Mouse (Mus musculus): ENCODE data around the gene Col18a1. TPM values are rescaled to one million over a fixed set of nuclear protein-coding genes. Genes with fewer than 3 reads are reported as not detected.

The Col18a1 gene
- polyA plus RNA-seq, 1 experiment from 2014 or later: 178 TPM

- Histone ChIP-seq H3K4me3 (replicated peaks; ENCODE audit: low read depth, low read length) (no peak overlapping the region), H3K4me1 (replicated peaks; ENCODE audit: insufficient read depth, low read length) (peaks cover 16% of the 10 kb centered on the region), H3K4me2 (ENCODE audit: low read length) (no peak overlapping the region), H3K9ac (ENCODE audit: low read depth, low read length) (no peak overlapping the region), H3K36me3 (ENCODE audit: insufficient read depth, low read length) (no peaks in the 10 kb centered on the region), H3K9me3 (replicated peaks; ENCODE audit: low read length) (no peaks in the 10 kb centered on the region), H3K27ac (no peak overlapping the region), H3K27me3 (ENCODE audit: insufficient read depth, low read length) (no peaks in the 10 kb centered on the region)
- DNase-seq (ENCODE audit: low spot score): no peak
- TF ChIP-seq CTCF (IDR thresholded peaks at IDR 0.05; ENCODE audit: low read depth): no peak; the same call in 1 of the 2 replicates
- WGBS: 36% methylated on average over 11 of the region's 11 CpGs
- ATAC-seq (replicated peaks; ENCODE audit: low FRiP score, low read depth): no peak
Measured at GRCm38 (mm10) chr10:77157245-77158019, 8.9 kb downstream of the Col18a1 start.

- no peak for TF ChIP-seq CTCF (IDR thresholded peaks at IDR 0.05; ENCODE audit: low read depth)
- Histone ChIP-seq H3K36me3 (ENCODE audit: insufficient read depth, low read length) (no peaks in the 10 kb centered on the region), H3K9ac (ENCODE audit: low read depth, low read length) (no peak overlapping the region), H3K4me3 (replicated peaks; ENCODE audit: low read depth, low read length) (no peak overlapping the region), H3K4me2 (ENCODE audit: low read length) (no peak overlapping the region), H3K27ac (peak overlapping the region; percentile 91), H3K27me3 (ENCODE audit: insufficient read depth, low read length) (no peaks in the 10 kb centered on the region), H3K4me1 (replicated peaks; ENCODE audit: insufficient read depth, low read length) (peaks cover 39% of the 10 kb centered on the region), H3K9me3 (replicated peaks; ENCODE audit: low read length) (no peaks in the 10 kb centered on the region)
- ATAC-seq (replicated peaks; ENCODE audit: low FRiP score, low read depth) (peak; percentile 87), DNase-seq (ENCODE audit: low spot score) (peak; percentile 83)
- 10% methylated on average over 2 of the region's 2 CpGs for WGBS
Measured at GRCm38 (mm10) chr10:77152178-77152621, 14.1 kb downstream of the Col18a1 start.

- H3K4me3 ChIP-seq (replicated peaks; ENCODE audit: low read depth, low read length): no peak overlapping the region
- peak overlapping the region; percentile 91 for H3K27ac ChIP-seq
- DNase-seq (ENCODE audit: low spot score): no peak
- H3K9ac ChIP-seq (ENCODE audit: low read depth, low read length): no peak overlapping the region
- H3K4me2 ChIP-seq (ENCODE audit: low read length): peak overlapping the region; percentile 24; the same call in 1 of the 2 replicates
- ATAC-seq (replicated peaks; ENCODE audit: low FRiP score, low read depth): peak; percentile 19
- peak; percentile 39; the same call in 1 of the 2 replicates for TF ChIP-seq CTCF (IDR thresholded peaks at IDR 0.05; ENCODE audit: low read depth)
- H3K4me1 ChIP-seq (replicated peaks; ENCODE audit: insufficient read depth, low read length): peaks cover 41% of the 10 kb centered on the region
- 44% methylated on average over 4 of the region's 4 CpGs for WGBS
- H3K36me3 ChIP-seq (ENCODE audit: insufficient read depth, low read length): no peaks in the 10 kb centered on the region
- no peaks in the 10 kb centered on the region for H3K9me3 ChIP-seq (replicated peaks; ENCODE audit: low read length)
- H3K27me3 ChIP-seq (ENCODE audit: insufficient read depth, low read length): no peaks in the 10 kb centered on the region
Measured at GRCm38 (mm10) chr10:77151551-77152002, 14.8 kb downstream of the Col18a1 start.

GRCm38 (mm10) chr10:77150947-77151521 lies 15.3 kb downstream of the Col18a1 start:
- H3K4me1 ChIP-seq (replicated peaks; ENCODE audit: insufficient read depth, low read length): peaks cover 47% of the 10 kb centered on the region
- peak overlapping the region; percentile 24; the same call in 1 of the 2 replicates for H3K4me2 ChIP-seq (ENCODE audit: low read length)
- no peak overlapping the region for H3K9ac ChIP-seq (ENCODE audit: low read depth, low read length)
- H3K27ac ChIP-seq: peak overlapping the region; percentile 91
- WGBS: 7% methylated on average over 14 of the region's 14 CpGs
- peak; percentile 13; the same call in 1 of the 2 replicates for TF ChIP-seq CTCF (IDR thresholded peaks at IDR 0.05; ENCODE audit: low read depth)
- ATAC-seq (replicated peaks; ENCODE audit: low FRiP score, low read depth): no peak; the same call in 1 of the 2 replicates
- H3K4me3 ChIP-seq (replicated peaks; ENCODE audit: low read depth, low read length): no peak overlapping the region
- no peaks in the 10 kb centered on the region for H3K36me3 ChIP-seq (ENCODE audit: insufficient read depth, low read length)
- peak; percentile 49 for DNase-seq (ENCODE audit: low spot score)
- no peaks in the 10 kb centered on the region for H3K27me3 ChIP-seq (ENCODE audit: insufficient read depth, low read length)
- H3K9me3 ChIP-seq (replicated peaks; ENCODE audit: low read length): no peaks in the 10 kb centered on the region

- Histone ChIP-seq H3K36me3 (ENCODE audit: insufficient read depth, low read length) (no peaks in the 10 kb centered on the region), H3K4me2 (ENCODE audit: low read length) (no peak overlapping the region), H3K9ac (ENCODE audit: low read depth, low read length) (0 out of 2 replicates have a peak overlapping the region, but pooled peaks have one; percentile 27), H3K9me3 (replicated peaks; ENCODE audit: low read length) (no peaks in the 10 kb centered on the region), H3K4me1 (replicated peaks; ENCODE audit: insufficient read depth, low read length) (peaks cover 52% of the 10 kb centered on the region), H3K27ac (peak overlapping the region; percentile 91; the same call in 1 of the 2 replicates), H3K27me3 (ENCODE audit: insufficient read depth, low read length) (no peaks in the 10 kb centered on the region), H3K4me3 (replicated peaks; ENCODE audit: low read depth, low read length) (no peak overlapping the region)
- peak; percentile 62 for DNase-seq (ENCODE audit: low spot score)
- 25% methylated on average over 8 of the region's 8 CpGs for WGBS
- TF ChIP-seq CTCF (IDR thresholded peaks at IDR 0.05; ENCODE audit: low read depth): no peak
- no peak for ATAC-seq (replicated peaks; ENCODE audit: low FRiP score, low read depth)
Measured at GRCm38 (mm10) chr10:77150016-77150415, 16.3 kb downstream of the Col18a1 start.

- no peaks in the 10 kb centered on the region for H3K36me3 ChIP-seq (ENCODE audit: insufficient read depth, low read length)
- no peaks in the 10 kb centered on the region for H3K9me3 ChIP-seq (replicated peaks; ENCODE audit: low read length)
- peaks cover 60% of the 10 kb centered on the region for H3K4me1 ChIP-seq (replicated peaks; ENCODE audit: insufficient read depth, low read length)
- H3K27me3 ChIP-seq (ENCODE audit: insufficient read depth, low read length): no peaks in the 10 kb centered on the region
- ATAC-seq (replicated peaks; ENCODE audit: low FRiP score, low read depth) (no peak), DNase-seq (ENCODE audit: low spot score) (no peak)
- peak overlapping the region; percentile 89 for H3K27ac ChIP-seq
- no peak overlapping the region for H3K9ac ChIP-seq (ENCODE audit: low read depth, low read length)
- 84% methylated on average over 10 of the region's 10 CpGs for WGBS
- no peak for TF ChIP-seq CTCF (IDR thresholded peaks at IDR 0.05; ENCODE audit: low read depth)
- H3K4me2 ChIP-seq (ENCODE audit: low read length): no peak overlapping the region
- no peak overlapping the region for H3K4me3 ChIP-seq (replicated peaks; ENCODE audit: low read depth, low read length)
Measured at GRCm38 (mm10) chr10:77147545-77147944, 18.8 kb downstream of the Col18a1 start.
